Mouse (Mus musculus) forebrain, postnatal 0 days (tissue): Measurements from ENCODE around the gene Proser3. TPM values are rescaled to one million over a fixed set of nuclear protein-coding genes. Genes with fewer than 3 reads are reported as not detected.

ENCODE experiments used
- ATAC-seq: fragments of 200-750 bp; cut with Nextera tagmentation; 2 replicates; pipeline ENCODE4 v1.8.0; 2017; ENCODE audit warnings: mild to moderate bottlenecking, moderate library complexity
- DNase-seq: peaks from one replicate; pipeline ENCODE4 v3.0.0-alpha.2; 2015
- H3K27ac ChIP-seq: fragments of 300-500 bp; sonication (generic); 2 replicates; pipeline ENCODE4 v1.5.1; 2014; ENCODE audit warnings: low read depth, mild to moderate bottlenecking, antibody characterized with exemption, low read length, moderate library complexity, mixed read lengths
- H3K27me3 ChIP-seq: fragments of 300-500 bp; sonication (generic); 2 replicates; pipeline ENCODE4 v1.6.1; 2014; ENCODE audit warnings: mild to moderate bottlenecking, low read length, mixed read lengths; ENCODE audit not compliant: insufficient read depth
- H3K36me3 ChIP-seq: fragments of 300-500 bp; sonication (generic); 2 replicates; pipeline ENCODE4 v1.6.1; 2014; ENCODE audit warnings: mild to moderate bottlenecking, moderate library complexity; ENCODE audit not compliant: insufficient read depth
- H3K4me1 ChIP-seq: fragments of 300-500 bp; sonication (generic); 2 replicates; pipeline ENCODE4 v1.6.1; 2014; ENCODE audit warnings: antibody characterized with exemption; ENCODE audit not compliant: insufficient read depth
- H3K4me2 ChIP-seq: fragments of 300-500 bp; sonication (generic); 2 replicates; pipeline ENCODE4 v1.6.1; 2014; ENCODE audit warnings: low read depth, mild to moderate bottlenecking, moderate library complexity
- H3K4me3 ChIP-seq: fragments of 300-500 bp; sonication (generic); 2 replicates; pipeline ENCODE4 v1.5.1; 2014; ENCODE audit warnings: low read depth, low read length, mixed read lengths
- H3K9ac ChIP-seq: fragments of 300-500 bp; sonication (generic); 2 replicates; pipeline ENCODE4 v1.6.1; 2014; ENCODE audit warnings: mild to moderate bottlenecking
- H3K9me3 ChIP-seq: fragments of 300-500 bp; sonication (generic); 2 replicates; pipeline ENCODE4 v1.6.1; 2016; ENCODE audit warnings: low read length
- CTCF ChIP-seq: sonication (generic); IDR thresholded peaks from 2 replicates; pipeline ENCODE4 v1.5.1; 2016; ENCODE audit warnings: antibody characterized with exemption, control low read depth, low read depth
- WGBS: fragments of 180-500 bp; shearing (Covaris S2); extraction: QIAGEN DNeasy Blood & Tissue Kit; methylation state at CpG from one replicate; pipeline ENCODE4 v1.1.7; 2014; 5-methylcytosine and 5-hydroxymethylcytosine counted together
- polyA plus RNA-seq: library from polyadenylated mRNA; unstranded; fragments of >200 nt; fragmentation: Nextera tagmentation; extraction: Ambion mirVana; gene quantifications from 2 replicates; pipeline ENCODE4 v1.2.1, GENCODE M21; 2015
- total RNA-seq: library from RNA; depleted of rRNA; stranded (reverse); fragments of >200 nt; gene quantifications from 2 replicates; pipeline ENCODE4 v1.2.3, GENCODE M21; 2014

Gene Proser3
- total and polyA plus RNA-seq, 2 experiments from 2014 or later, result 3.8 to 9.0 TPM

DNA sequence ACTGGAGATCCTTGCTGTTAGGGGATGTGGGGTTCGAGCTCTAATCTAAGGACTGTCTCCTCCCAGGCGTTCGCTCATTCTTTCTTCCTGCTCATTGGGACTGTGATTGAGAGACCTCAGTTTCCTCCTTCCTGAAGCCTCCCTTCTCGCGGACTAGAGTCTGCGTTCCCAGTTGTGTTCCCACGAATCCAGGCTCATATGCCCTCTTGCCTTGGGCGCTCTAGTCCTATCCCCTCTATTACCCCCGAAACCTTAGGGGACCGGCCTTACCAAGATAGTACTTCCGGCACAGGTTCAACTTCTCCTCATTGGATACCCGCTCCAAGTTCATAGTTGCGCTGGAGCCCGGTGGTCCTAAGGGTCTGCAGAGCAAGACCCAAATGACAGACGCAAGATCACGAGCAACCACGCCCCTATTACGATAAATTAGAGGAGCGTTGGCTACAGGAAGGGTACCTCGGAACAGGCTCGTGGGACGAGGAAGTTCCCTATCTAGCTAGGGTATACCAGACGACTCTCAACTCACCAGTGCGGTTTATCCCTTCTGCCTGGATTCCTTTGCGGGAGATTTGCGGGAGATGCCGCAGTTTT is 10.5 kb upstream of the Proser3 start:
- Histone ChIP-seq H3K27ac (peak overlapping the region; percentile 91; the same call in 1 of the 2 replicates), H3K4me3 (peak overlapping the region; percentile 83), H3K9ac (peak overlapping the region; percentile 43), H3K4me1 (peaks cover 11% of the 10 kb centered on the region), H3K36me3 (peaks cover 19% of the 10 kb centered on the region), H3K9me3 (no peaks in the 10 kb centered on the region), H3K4me2 (peak overlapping the region; percentile 83), H3K27me3 (no peaks in the 10 kb centered on the region)
- no peak for ATAC-seq
- no peak for TF ChIP-seq CTCF
- WGBS, result 2% methylated on average over 27 of the region's 27 CpGs
- no peak for DNase-seq

DNA sequence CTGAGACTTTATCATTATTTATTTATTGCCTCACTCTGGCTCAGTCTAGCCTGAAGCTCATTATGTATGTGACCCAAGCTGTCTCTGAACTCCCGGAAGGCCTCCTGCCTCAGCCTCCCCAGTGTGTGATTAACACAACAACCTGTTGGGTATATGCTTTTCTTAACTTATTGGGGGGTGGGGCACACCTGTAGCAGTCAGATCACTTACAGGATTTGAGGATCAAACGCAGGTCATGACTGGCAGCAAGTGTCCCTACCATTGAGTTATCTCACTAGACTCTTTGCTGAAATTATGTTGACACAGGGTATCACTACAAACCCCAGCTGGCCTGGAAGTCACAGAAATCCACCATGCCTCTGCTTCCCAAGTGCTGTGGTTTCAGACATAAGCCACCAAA is 8.2 kb upstream of the Proser3 start:
- no peak for ATAC-seq

DNA sequence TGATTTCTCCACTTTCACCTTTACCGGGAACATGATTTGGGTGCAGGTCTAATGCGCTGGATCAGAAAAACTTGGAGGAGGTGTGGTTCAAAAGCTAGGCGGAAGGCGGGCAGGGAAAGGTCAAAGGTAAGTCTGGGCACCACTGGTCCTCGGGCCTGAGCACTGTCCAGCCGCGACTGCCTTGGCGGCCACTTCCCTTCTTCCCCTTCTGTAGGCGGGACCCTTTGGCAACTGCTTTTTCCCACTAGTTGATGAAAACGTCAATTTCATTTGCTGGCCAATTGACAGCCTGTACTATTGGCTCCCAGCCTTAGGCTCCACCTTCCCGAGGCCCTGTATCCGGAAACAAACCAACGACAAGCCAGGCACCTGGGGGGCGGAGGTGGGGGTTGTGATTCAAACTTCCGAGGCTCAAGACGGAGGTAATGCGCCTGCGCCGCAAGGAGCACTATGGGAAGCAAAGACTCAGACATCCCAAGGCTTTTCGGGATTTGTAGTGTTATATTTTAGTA is 7.4 kb upstream of the Proser3 start, which contains the start of gene Lin37:
Lin37 (minus strand) TSS at position 396 of the 512 bp plus-strand sequence.
- Histone ChIP-seq H3K27ac (peak within 1 kb of the TSS; percentile 29; the same call in 1 of the 2 replicates), H3K9me3 (no peaks in the 10 kb centered on the region), H3K4me2 (peak within 1 kb of the TSS; percentile 85), H3K4me1 (peaks cover 11% of the 10 kb centered on the region), H3K9ac (peak within 1 kb of the TSS; percentile 64), H3K27me3 (no peaks in the 10 kb centered on the region), H3K36me3 (peaks cover 27% of the 10 kb centered on the region), H3K4me3 (peak within 1 kb of the TSS; percentile 62)
- ATAC-seq, result peak; percentile 92
- 0% methylated on average over 20 of the region's 20 CpGs for WGBS
- no peak for TF ChIP-seq CTCF
- peak; percentile 99 for DNase-seq

More for the DNA sequence above, 8.2 kb upstream of the Proser3 start:
- Histone ChIP-seq H3K4me1 (peaks cover 11% of the 10 kb centered on the region), H3K36me3 (peaks cover 22% of the 10 kb centered on the region), H3K9me3 (no peaks in the 10 kb centered on the region), H3K27me3 (no peaks in the 10 kb centered on the region), H3K4me2 (no peak overlapping the region; the same call in 1 of the 2 replicates), H3K9ac (no peak overlapping the region), H3K4me3 (no peak overlapping the region), H3K27ac (no peak overlapping the region)
- TF ChIP-seq CTCF, result no peak
- DNase-seq, result no peak
- 73% methylated on average over 2 of the region's 2 CpGs for WGBS

DNA sequence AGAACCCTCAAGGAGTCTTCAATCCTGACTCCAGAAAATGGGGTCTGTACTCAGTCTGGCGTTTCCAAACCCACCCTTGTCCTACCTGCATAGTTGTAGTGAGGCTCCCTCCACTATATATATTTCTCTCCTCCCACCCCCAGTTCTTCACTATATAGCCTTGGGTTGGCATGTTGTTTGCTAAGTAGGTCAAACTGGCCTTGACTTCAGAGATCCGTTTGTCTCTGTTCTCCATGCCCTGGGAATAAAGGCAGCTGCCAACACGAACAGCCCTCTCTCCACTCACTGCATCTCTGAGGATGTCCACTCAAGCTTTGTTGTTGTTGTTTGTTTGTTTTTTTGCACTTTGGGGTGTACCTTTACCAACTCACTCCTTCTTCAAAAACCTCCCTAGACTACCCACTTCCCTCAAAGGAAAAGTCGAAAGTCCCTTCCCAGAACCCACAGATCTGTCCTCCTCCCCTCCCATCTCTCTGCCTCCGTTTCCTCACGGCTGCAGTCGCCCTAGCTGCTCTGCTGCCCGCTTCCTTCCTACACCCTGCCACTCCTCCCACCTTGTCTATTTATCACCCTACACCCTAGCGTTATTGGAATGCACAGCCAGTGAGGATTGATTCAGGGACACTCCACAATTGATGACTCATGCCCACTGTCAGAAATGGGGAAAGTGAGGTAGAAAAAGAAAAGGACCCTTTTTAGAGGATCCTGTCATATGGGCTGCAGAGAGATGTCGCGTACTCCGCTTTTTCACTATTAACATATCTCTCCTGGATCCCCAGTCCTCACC is 6.8 kb upstream of the Proser3 start:
- Histone ChIP-seq H3K27ac (peak overlapping the region; percentile 29; the same call in 1 of the 2 replicates), H3K27me3 (no peaks in the 10 kb centered on the region), H3K4me1 (peaks cover 11% of the 10 kb centered on the region), H3K9ac (peak overlapping the region; percentile 64), H3K36me3 (peaks cover 27% of the 10 kb centered on the region), H3K4me3 (peak overlapping the region; percentile 62), H3K9me3 (no peaks in the 10 kb centered on the region), H3K4me2 (peak overlapping the region; percentile 85)
- no peak for TF ChIP-seq CTCF
- WGBS, result 16% methylated on average over 12 of the region's 12 CpGs
- ATAC-seq (no peak), DNase-seq (no peak)

DNA sequence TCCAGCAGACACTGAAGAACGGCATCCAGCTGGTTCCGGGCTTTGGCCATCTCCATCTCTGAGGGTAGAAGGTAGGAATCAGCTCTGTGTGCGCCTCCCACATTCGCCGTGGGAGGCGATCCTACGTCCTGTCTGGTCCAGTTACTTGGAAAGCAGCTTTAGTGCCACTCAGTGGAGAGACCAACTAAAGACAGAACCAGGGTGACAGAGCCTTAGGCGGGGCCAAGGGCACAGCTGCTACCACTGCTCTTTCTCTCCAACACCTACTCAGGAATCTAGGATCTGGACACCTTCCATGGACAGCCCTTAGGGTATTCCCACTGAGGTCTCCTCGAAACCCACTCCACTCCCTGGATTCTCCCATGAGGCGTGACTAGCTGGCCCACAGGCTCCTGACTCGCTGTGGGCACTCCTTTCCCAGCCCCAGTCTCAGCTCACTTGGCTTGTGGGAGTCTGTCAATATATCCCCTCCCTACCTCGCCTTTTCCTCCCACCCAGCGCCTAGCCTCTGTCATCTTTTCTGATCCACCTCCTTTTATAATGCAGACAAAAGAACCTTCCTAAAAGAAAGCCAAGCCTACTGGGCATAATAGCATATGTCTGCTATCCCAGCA is 5.9 kb upstream of the Proser3 start:
- Histone ChIP-seq H3K36me3 (peaks cover 27% of the 10 kb centered on the region), H3K27ac (no peak overlapping the region), H3K9me3 (no peaks in the 10 kb centered on the region), H3K4me2 (no peak overlapping the region), H3K9ac (0 out of 2 replicates have a peak overlapping the region, but pooled peaks have one; percentile 64), H3K4me3 (no peak overlapping the region), H3K4me1 (peaks cover 16% of the 10 kb centered on the region), H3K27me3 (no peaks in the 10 kb centered on the region)
- DNase-seq (no peak), ATAC-seq (no peak)
- 86% methylated on average over 13 of the region's 13 CpGs for WGBS
- TF ChIP-seq CTCF, result no peak

DNA sequence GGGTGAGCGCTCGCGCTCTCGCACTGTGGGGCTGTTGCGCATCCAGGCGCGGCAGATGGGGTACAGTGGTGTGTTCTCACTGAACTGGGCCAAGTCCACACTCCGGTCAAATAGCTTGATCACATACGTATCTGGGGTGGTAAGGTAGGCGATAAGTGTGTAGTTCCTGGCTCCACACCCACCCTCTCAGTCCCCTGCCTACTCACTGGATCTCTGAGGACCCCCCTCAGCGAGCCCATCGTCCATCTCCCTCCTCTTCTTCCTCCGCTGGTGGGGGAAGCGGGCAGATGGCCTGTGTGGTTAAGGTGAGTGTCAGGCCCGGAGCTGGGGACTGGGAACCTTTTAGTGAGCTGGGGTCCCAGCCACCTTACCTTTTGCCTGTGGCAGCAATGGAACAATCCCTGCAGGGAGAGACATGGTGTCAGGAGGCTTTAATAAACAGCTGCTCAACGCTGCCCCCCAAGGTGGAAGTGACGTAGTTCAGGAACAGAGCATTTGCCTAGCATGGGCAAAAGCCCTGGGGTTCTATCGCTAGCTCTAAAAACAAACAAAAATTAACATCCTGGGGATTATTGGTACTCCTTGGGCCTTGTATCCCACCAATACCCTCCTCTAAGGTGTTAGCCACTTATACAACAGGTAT is 4.9 kb upstream of the Proser3 start:
- Histone ChIP-seq H3K4me2 (no peak overlapping the region), H3K4me3 (no peak overlapping the region), H3K9me3 (no peaks in the 10 kb centered on the region), H3K36me3 (peaks cover 27% of the 10 kb centered on the region), H3K4me1 (peaks cover 21% of the 10 kb centered on the region), H3K27me3 (no peaks in the 10 kb centered on the region), H3K27ac (no peak overlapping the region), H3K9ac (no peak overlapping the region)
- 0 out of 2 replicates have a peak, but pooled peaks have one; percentile 16 for TF ChIP-seq CTCF
- WGBS, result 94% methylated on average over 18 of the region's 18 CpGs
- DNase-seq (no peak), ATAC-seq (no peak)
